Mouse (Mus musculus): ENCODE measurements around the gene Zc3h14. TPM values are rescaled to one million over a fixed set of nuclear protein-coding genes. Genes with fewer than 3 reads are reported as not detected.

Gene Zc3h14
- polyA plus RNA-seq, 1 experiment from 2014 or later, result 149 TPM

- no peak overlapping the region for H3K4me2 ChIP-seq (replicated peaks; ENCODE audit: low read depth, low read length)
- no peak overlapping the region for H3K27ac ChIP-seq (ENCODE audit: low read depth, low read length)
- H3K4me3 ChIP-seq (ENCODE audit: low read length), result no peak overlapping the region
- no peaks in the 10 kb centered on the region for H3K36me3 ChIP-seq (ENCODE audit: control insufficient read depth, insufficient read depth, low read length)
- no peaks in the 10 kb centered on the region for H3K9me3 ChIP-seq (ENCODE audit: control insufficient read depth, low read length)
- H3K27me3 ChIP-seq (ENCODE audit: control insufficient read depth, insufficient read depth, low read length), result no peaks in the 10 kb centered on the region
- 78% methylated on average over 3 of the region's 3 CpGs for WGBS
- ATAC-seq (ENCODE audit: low FRiP score, low TSS enrichment), result no peak
- H3K4me1 ChIP-seq (ENCODE audit: control insufficient read depth, insufficient read depth, low read length), result no peaks in the 10 kb centered on the region
- H3K9ac ChIP-seq (ENCODE audit: low read depth, low read length), result no peak overlapping the region
Measured at GRCm38 (mm10) chr12:98804078-98804748, 57.4 kb downstream of the Zc3h14 start.

- no peaks in the 10 kb centered on the region for H3K9me3 ChIP-seq (ENCODE audit: control insufficient read depth, low read length)
- H3K4me2 ChIP-seq (replicated peaks; ENCODE audit: low read depth, low read length), result no peak overlapping the region
- H3K9ac ChIP-seq (ENCODE audit: low read depth, low read length), result no peak overlapping the region
- 79% methylated on average over 2 of the region's 2 CpGs for WGBS
- no peak overlapping the region for H3K4me3 ChIP-seq (ENCODE audit: low read length)
- no peaks in the 10 kb centered on the region for H3K27me3 ChIP-seq (ENCODE audit: control insufficient read depth, insufficient read depth, low read length)
- no peak overlapping the region for H3K27ac ChIP-seq (ENCODE audit: low read depth, low read length)
- H3K36me3 ChIP-seq (ENCODE audit: control insufficient read depth, insufficient read depth, low read length), result no peaks in the 10 kb centered on the region
- ATAC-seq (ENCODE audit: low FRiP score, low TSS enrichment), result no peak
- H3K4me1 ChIP-seq (ENCODE audit: control insufficient read depth, insufficient read depth, low read length), result no peaks in the 10 kb centered on the region
Measured at GRCm38 (mm10) chr12:98820781-98821180, 74.0 kb downstream of the Zc3h14 start.

- no peak overlapping the region for H3K4me2 ChIP-seq (replicated peaks; ENCODE audit: low read depth, low read length)
- H3K4me3 ChIP-seq (ENCODE audit: low read length), result no peak overlapping the region
- 80% methylated on average over 7 of the region's 7 CpGs for WGBS
- no peaks in the 10 kb centered on the region for H3K36me3 ChIP-seq (ENCODE audit: control insufficient read depth, insufficient read depth, low read length)
- H3K9ac ChIP-seq (ENCODE audit: low read depth, low read length), result no peak overlapping the region
- ATAC-seq (ENCODE audit: low FRiP score, low TSS enrichment), result no peak
- H3K9me3 ChIP-seq (ENCODE audit: control insufficient read depth, low read length), result no peaks in the 10 kb centered on the region
- no peaks in the 10 kb centered on the region for H3K4me1 ChIP-seq (ENCODE audit: control insufficient read depth, insufficient read depth, low read length)
- no peak overlapping the region for H3K27ac ChIP-seq (ENCODE audit: low read depth, low read length)
- no peaks in the 10 kb centered on the region for H3K27me3 ChIP-seq (ENCODE audit: control insufficient read depth, insufficient read depth, low read length)
Measured at GRCm38 (mm10) chr12:98831122-98831521, 84.4 kb downstream of the Zc3h14 start.

- Histone ChIP-seq H3K9ac (ENCODE audit: low read depth, low read length) (no peak overlapping the region), H3K27ac (ENCODE audit: low read depth, low read length) (no peak overlapping the region), H3K4me1 (ENCODE audit: control insufficient read depth, insufficient read depth, low read length) (no peaks in the 10 kb centered on the region), H3K36me3 (ENCODE audit: control insufficient read depth, insufficient read depth, low read length) (no peaks in the 10 kb centered on the region), H3K4me3 (ENCODE audit: low read length) (no peak overlapping the region), H3K4me2 (replicated peaks; ENCODE audit: low read depth, low read length) (no peak overlapping the region), H3K9me3 (ENCODE audit: control insufficient read depth, low read length) (no peaks in the 10 kb centered on the region), H3K27me3 (ENCODE audit: control insufficient read depth, insufficient read depth, low read length) (no peaks in the 10 kb centered on the region)
- 88% methylated on average over 8 of the region's 8 CpGs for WGBS
- ATAC-seq (ENCODE audit: low FRiP score, low TSS enrichment), result no peak
Measured at GRCm38 (mm10) chr12:98832929-98833598, 86.3 kb downstream of the Zc3h14 start.

- H3K27me3 ChIP-seq (ENCODE audit: control insufficient read depth, insufficient read depth, low read length), result no peaks in the 10 kb centered on the region
- no peak overlapping the region for H3K27ac ChIP-seq (ENCODE audit: low read depth, low read length)
- 84% methylated on average over 1 of the region's 1 CpGs for WGBS
- H3K4me1 ChIP-seq (ENCODE audit: control insufficient read depth, insufficient read depth, low read length), result no peaks in the 10 kb centered on the region
- ATAC-seq (ENCODE audit: low FRiP score, low TSS enrichment), result no peak
- H3K4me2 ChIP-seq (replicated peaks; ENCODE audit: low read depth, low read length), result no peak overlapping the region
- H3K9me3 ChIP-seq (ENCODE audit: control insufficient read depth, low read length), result no peaks in the 10 kb centered on the region
- H3K4me3 ChIP-seq (ENCODE audit: low read length), result no peak overlapping the region
- H3K36me3 ChIP-seq (ENCODE audit: control insufficient read depth, insufficient read depth, low read length), result no peaks in the 10 kb centered on the region
- no peak overlapping the region for H3K9ac ChIP-seq (ENCODE audit: low read depth, low read length)
Measured at GRCm38 (mm10) chr12:98833901-98834300, 87.1 kb downstream of the Zc3h14 start.

- no peak for ATAC-seq (ENCODE audit: low FRiP score, low TSS enrichment)
- WGBS, result 76% methylated on average over 2 of the region's 2 CpGs
- H3K9me3 ChIP-seq (ENCODE audit: control insufficient read depth, low read length), result no peaks in the 10 kb centered on the region
- H3K4me1 ChIP-seq (ENCODE audit: control insufficient read depth, insufficient read depth, low read length), result no peaks in the 10 kb centered on the region
- no peaks in the 10 kb centered on the region for H3K36me3 ChIP-seq (ENCODE audit: control insufficient read depth, insufficient read depth, low read length)
- no peaks in the 10 kb centered on the region for H3K27me3 ChIP-seq (ENCODE audit: control insufficient read depth, insufficient read depth, low read length)
- no peak overlapping the region for H3K9ac ChIP-seq (ENCODE audit: low read depth, low read length)
- no peak overlapping the region for H3K4me2 ChIP-seq (replicated peaks; ENCODE audit: low read depth, low read length)
- H3K27ac ChIP-seq (ENCODE audit: low read depth, low read length), result no peak overlapping the region
- no peak overlapping the region for H3K4me3 ChIP-seq (ENCODE audit: low read length)
Measured at GRCm38 (mm10) chr12:98834879-98835278, 88.1 kb downstream of the Zc3h14 start.

GRCm38 (mm10) chr12:98835466-98835865 is 88.7 kb downstream of the Zc3h14 start:
- no peak overlapping the region for H3K4me2 ChIP-seq (replicated peaks; ENCODE audit: low read depth, low read length)
- 89% methylated on average over 2 of the region's 2 CpGs for WGBS
- H3K4me3 ChIP-seq (ENCODE audit: low read length), result no peak overlapping the region
- H3K27ac ChIP-seq (ENCODE audit: low read depth, low read length), result no peak overlapping the region
- ATAC-seq (ENCODE audit: low FRiP score, low TSS enrichment), result no peak
- no peaks in the 10 kb centered on the region for H3K27me3 ChIP-seq (ENCODE audit: control insufficient read depth, insufficient read depth, low read length)
- H3K9ac ChIP-seq (ENCODE audit: low read depth, low read length), result no peak overlapping the region
- H3K9me3 ChIP-seq (ENCODE audit: control insufficient read depth, low read length), result no peaks in the 10 kb centered on the region
- no peaks in the 10 kb centered on the region for H3K4me1 ChIP-seq (ENCODE audit: control insufficient read depth, insufficient read depth, low read length)
- H3K36me3 ChIP-seq (ENCODE audit: control insufficient read depth, insufficient read depth, low read length), result no peaks in the 10 kb centered on the region

Other genes starting within 250 kb of the Zc3h14 start
- 1.5 and 1.8 TPM in 2 replicates for gene Kcnk10, start 168.7 kb upstream of the Zc3h14 start, polyA plus RNA-seq (2014; fragmentation: Nextera tagmentation; extraction: Ambion mirVana)
- gene Spata7, start 118.8 kb upstream of the Zc3h14 start, polyA plus RNA-seq (2014; fragmentation: Nextera tagmentation; extraction: Ambion mirVana), result 18.6 and 18.7 TPM in 2 replicates
- gene Ptpn21, start 9.6 kb upstream of the Zc3h14 start, polyA plus RNA-seq (2014; fragmentation: Nextera tagmentation; extraction: Ambion mirVana), result 5.6 and 7.5 TPM in 2 replicates
- 3.3 and 3.6 TPM in 2 replicates for gene Eml5, start 154.5 kb downstream of the Zc3h14 start, polyA plus RNA-seq (2014; fragmentation: Nextera tagmentation; extraction: Ambion mirVana)
- 29.3 and 35.9 TPM in 2 replicates for gene Ttc8, start 173.6 kb downstream of the Zc3h14 start, polyA plus RNA-seq (2014; fragmentation: Nextera tagmentation; extraction: Ambion mirVana)